Mouse (Mus musculus) adrenal gland, postnatal 14 days (tissue): Measurements from ENCODE around the gene Btbd17. TPM values are rescaled to one million over a fixed set of nuclear protein-coding genes. Genes with fewer than 3 reads are reported as not detected.
A peak's percentile ranks its signal among the peaks of the same experiment; 100 is the strongest.

Experiments
- DNase-seq: peaks from one replicate; pipeline ENCODE4 v3.0.0; 2021; ENCODE audit warnings: mixed read lengths
- total RNA-seq: library from RNA; stranded (reverse); gene quantifications from 2 replicates; pipeline ENCODE4 v1.2.3, GENCODE M21; 2021

Btbd17 gene
- total RNA-seq, 1 experiment from 2014 or later: not detected

DNA sequence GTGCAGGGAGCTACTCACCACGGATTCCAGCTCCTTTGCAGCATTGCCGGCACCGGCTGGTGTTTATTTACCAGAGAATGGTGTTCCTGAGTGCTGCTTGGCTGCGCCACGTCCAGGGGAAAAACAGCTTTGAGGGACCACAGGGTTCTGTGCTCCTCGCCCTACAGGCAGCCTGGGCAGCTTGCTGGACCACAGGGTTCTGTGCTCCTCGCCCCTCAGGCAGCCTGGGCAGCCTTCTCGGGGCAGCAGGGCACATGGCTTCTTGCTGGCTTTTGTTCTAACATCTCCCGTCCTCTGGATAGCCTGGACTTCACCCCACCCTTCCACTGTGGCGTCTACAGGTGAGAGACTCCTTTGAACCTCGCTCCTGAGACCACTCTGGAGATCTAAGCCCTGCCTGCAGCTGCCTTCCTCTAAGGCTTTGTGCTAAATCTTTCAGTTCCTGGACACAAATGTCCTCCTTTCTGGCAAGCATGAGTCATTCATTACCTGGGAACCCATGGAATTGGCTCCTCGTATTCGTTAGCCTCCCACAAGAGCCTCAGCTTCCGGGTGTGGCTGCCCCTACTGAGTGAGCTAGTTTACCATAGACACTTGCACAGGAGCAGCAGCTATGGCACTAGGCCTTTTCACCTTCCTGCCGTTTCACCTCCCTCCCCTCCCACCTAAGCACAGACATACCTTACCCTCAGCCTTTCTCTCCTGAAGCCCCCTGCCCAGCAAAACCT is 7.0 kb upstream of the Btbd17 start:
- DNase-seq: no peak

DNA sequence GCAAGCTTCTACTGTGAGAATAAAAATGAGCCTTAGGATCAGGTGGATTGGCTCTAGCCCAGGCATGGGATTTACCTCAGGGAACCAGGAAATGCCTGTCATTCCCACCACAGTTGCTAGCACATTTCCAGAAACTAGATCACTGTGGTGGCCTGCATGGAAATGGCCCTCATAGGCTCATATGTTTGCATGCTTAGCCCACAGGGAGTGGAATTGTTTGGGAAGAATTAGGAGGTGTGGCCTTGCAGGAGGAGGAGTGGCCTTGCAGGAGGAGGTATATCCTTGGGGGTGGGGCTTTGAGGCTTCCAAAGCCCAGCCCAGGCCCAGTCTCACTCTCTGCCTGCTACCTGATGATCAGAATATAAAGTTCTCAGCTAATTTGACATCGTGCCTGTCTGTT is 6.2 kb upstream of the Btbd17 start:
- no peak for DNase-seq

DNA sequence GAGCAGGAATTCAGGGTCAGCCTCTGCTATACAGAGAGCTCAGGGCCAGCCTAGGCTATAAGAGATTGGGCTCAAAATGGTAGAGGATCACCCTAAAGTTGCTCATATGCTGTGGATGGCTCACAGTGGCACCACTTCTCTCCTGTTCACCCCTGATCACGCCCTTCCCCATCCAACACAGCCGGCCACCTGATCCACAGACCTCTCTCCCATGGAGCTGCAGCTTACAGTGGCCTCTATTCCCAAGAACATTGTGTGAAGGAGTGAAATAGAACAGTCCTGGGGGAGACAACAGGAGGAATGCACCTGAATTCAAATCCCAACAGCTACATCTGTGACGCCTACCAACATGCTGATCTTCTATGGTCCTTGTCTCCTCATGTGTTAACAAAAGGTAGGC is 2.9 kb upstream of the Btbd17 start, which contains the start of gene Gpr142:
Gpr142 (plus strand) TSS at position 301 of the 400 bp plus-strand sequence.
- no peak for DNase-seq

DNA sequence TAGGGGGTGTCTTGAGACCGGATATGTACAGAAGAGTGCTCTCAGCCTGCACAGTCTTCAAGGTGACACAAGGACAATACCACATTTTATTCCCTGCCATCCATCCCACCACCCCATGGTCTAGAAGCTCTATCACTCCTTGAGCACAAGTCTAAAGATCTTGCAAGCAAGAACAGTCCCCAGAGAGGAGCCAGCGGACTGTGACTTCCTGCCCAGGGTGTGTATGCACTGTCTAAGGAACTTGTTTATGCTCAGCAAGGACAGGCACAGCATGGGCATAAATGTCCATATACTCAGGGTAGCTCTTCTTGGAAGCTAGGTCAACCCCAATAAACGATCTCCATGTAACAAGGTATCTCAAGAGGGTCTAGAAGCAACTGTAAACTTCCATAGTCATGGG is 2.2 kb upstream of the Btbd17 start:
- no peak for DNase-seq

DNA sequence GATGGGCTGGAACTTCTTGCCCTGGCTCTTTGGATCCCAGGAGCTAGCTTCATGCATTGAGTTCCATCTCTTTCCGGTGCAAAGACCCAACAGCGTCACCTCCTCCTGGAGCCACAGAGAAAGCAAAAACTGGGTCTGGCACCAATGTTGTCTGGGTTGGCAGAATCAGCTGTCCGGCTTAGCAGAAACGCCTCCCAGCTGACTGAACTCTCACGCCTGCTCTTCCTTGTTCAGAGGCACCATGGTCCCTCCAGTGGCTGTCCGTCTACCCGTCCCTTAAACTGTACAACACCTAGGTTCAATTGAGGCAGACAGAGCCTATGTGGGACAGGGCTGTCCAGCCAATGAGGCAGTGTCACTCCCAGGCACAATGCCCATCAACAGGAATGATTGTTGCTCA is 1.4 kb upstream of the Btbd17 start:
- DNase-seq: no peak

DNA sequence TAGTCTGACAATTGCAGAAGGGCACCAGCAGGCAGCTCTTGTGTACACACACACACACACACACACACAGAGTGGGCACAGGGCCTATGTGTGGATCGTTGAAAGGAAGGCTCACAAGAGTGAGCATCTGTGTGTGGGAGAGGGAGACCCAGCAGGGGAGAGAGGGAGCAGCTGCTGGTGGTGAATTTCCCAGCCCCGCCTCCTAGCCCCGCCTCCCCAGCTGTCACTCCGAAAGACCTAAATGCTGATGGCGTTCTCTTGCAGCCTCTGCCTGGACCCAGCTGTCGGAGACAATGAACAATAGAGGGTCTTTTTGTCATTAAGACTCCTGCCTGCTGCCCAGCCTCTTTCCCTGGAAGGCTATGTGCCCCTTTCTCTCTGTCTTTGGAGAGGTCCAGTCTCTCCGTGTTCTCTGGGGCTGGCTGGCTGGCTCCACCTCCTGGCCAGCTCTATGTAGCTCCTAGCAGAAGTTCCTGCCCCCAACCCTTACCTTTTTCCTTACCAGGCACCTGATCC is 456 bp downstream of the Btbd17 start:
- DNase-seq: peak; percentile 47

DNA sequence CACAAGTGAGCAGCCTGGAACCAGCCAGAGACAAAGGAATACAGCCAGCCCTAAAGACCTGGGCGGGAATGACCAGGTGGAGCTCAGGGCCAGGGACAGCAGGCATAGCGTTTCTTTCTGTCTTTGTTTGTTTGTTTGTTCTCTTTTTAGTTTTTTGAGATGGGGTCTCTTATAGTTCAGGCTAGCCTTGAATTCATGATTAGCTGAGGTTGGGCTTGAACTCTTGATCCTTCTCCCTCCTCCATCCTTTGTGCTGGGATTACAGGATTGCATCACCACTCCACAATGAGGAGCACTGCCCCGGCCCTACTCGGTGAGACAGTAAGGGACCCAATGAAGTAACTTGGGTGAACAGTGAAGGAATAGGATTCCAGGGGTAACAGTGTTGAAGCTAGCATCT is 1.1 kb downstream of the Btbd17 start:
- no peak for DNase-seq

DNA sequence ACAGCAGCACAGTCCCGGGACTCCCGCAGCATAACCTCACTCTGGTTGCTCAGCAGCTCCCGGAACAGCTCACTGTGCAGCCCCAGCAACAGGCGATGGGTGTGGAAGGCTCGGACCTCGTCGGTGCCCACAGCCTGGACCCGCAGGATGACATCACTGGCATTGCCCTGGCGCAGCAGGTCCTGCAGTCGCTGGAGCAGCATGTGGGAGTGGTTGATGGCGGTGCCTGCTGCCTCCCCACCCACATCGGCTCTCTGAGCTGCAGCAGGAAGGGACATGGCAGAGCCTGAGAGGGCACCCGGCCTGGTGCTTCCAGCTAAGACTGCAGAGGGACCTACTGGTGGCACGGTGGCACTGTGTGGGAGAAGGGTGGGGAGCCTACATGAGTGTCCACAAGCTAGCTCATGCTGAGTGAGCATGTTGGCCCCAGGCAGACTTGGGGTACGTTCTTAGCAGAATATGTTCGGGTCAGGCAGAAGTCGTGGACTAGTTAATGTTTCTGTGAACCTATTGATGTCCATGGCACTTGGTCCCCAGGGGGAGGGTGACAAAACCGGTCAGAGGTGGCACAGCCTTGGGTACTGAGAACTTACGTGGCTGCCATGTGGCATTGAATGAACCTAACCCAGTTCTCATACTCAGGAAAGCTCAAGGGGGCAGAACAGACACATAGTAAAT is 1.7 kb downstream of the Btbd17 start:
- DNase-seq: no peak

DNA sequence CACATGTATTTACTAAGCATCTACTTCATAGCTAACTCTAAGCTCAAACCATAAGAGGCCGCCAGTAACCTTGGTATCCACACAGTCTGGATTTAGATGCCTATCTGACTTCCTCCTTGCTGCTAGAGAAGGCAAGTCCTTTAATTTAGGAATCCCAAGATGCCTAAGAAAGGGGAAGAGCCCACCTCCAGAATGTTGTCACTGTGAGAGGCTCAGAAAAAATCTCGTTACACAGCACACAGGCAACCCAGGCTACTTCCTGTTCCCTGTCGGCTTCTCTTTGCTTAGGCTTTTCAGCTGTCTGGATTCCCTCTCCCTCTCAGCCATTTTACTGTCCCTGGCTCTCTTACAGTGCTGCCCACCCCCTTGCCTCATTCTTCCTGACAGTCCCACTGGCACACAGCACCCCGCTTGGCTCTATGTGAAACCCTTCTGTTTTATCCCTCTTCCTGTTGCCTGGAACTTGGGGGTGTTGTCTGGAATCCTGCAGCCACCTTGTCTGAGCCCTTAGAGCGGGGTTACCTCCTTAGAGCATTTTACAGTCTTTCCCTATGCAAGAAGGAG is 2.7 kb downstream of the Btbd17 start:
- DNase-seq: no peak

DNA sequence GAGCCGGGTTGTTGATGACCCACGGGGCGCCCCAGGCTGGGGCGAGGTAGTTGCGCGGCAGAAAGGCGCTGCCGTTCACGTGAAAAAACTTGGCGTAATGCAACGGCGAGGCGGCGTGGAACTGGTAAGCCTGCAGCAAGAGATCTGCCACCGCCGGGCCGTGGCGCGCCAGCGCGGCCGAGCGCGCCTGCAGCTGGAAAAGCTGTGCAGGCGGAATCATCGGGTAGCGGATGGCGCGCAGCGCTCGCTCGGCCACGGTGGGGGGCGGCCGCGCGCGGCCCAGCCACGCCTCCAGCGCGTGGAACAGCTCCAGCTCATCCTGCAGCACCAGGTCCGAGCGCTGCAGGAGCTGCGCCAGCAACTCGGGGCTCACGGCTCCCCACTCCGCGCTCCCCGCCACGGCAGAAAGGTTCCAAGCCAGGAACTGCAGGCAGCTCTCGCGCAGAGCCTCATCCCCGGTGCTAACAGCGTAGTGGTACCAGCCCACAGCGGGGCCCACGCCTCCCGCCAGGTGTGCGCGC is 3.8 kb downstream of the Btbd17 start:
- peak; percentile 22 for DNase-seq

DNA sequence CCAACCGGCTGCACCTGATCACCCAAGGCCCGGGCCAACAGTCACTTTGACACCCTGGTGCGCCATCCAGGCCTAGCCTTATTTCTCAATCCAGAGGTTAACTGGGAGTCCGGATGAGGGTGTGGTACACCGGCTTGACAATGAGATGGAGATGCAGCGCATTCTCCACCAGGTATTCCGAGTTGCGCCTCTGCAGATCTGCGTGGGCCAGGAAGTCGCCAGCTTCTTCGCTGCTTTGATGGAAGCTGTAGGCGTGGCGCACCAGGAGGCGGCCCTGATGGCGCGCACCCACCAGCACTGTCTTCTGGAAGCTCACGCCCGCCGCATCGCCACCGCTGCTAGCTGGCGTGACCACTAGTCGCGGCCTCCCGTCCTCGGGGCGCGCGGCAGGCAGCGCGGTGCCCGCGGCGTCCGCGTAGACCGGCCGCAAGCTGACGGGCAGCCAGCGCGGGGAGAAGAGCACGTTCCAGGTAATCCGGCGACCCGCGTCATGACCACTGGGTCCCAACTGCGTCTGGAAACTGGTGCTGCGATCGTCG is 4.3 kb downstream of the Btbd17 start:
- DNase-seq: no peak

DNA sequence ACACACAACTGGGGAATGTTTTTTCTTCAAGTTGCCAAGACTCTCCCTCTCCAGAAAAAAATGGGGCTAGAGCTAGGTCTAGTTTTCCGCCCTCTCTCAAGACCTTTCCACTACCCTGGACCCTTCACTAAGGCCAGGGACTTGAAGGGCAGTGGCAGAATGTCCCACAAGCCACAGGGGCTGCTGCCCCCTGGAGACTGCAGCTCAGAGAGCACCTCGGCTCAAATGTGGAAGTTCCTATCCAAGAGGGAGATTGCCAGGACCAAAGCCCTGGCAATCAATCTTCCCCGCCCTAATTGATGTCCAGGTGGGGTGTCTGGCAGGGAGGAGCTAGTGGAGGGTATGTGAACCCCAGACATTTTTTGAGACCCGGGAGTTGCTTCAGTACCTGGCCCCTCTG is 4.9 kb downstream of the Btbd17 start:
- DNase-seq: no peak

DNA sequence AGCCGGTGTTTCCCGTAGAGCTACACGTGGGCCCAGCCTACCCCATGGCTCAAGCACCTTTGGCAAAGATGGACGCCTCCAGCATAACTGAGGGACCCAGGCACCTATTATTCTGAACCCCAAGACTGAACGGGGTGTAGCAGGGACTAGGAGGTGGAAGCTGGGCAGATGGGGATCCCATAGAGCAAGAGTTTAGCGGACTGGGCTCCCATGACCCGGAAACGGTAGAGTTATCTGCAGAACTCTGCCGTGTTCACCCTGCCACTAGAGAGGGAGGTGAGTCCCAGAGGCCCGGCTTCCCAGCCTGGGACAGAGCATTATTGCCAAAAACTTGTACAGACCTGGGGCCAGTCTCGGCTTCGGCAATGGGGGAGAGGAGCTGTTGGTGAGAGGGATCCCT is 5.6 kb downstream of the Btbd17 start:
- DNase-seq: no peak

DNA sequence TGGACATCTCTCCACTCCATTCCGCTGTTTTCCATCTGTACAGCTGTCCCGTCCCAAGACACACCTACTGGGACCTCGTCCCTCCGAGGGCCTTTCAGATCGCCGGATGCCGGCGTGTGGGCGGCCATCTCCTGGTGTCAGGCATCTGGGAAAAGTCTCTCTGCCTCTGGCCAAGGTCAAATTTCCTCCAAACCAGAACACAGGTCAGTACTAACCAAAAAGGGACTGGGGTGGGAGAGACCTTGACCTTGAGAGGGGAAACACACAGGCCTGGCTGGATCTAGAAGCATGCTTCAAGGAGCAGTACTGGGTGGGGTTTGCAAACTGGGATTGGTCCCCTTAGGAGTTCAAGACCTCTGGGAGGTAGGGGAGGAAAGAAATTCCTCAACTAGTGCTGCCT is 6.0 kb downstream of the Btbd17 start:
- no peak for DNase-seq

DNA sequence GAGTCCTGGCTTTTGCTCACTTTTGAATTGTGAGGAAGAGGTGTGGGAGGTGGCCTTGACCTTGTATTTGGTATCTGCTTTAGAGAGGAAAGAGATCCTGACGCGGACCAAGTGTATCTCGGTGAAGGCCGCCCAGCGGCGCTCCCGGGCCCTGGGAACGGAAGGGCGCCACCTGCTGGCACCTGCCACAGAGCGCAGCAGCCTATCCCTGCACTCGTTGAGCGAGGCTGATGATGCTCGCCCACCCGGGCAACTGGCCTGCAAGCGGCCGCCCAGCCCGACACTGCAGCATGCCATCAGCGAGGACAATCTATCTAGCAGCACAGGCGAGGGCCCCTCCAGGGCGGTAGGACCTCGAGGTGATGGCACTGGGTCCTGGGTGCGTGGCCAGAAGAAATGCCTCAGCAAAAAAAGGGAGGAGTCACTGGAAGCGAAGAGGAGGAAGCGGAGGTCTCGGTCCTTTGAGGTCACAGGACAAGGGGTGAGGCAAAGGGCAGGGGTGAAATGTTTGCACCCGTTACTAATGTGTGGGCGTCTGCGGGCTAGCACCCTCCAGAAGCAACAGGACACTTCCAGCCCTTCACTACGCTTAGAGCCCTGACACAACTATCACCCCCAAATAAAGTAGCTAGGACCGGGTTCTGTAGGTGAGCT is 6.6 kb downstream of the Btbd17 start:
- peak; percentile 91 for DNase-seq

DNA sequence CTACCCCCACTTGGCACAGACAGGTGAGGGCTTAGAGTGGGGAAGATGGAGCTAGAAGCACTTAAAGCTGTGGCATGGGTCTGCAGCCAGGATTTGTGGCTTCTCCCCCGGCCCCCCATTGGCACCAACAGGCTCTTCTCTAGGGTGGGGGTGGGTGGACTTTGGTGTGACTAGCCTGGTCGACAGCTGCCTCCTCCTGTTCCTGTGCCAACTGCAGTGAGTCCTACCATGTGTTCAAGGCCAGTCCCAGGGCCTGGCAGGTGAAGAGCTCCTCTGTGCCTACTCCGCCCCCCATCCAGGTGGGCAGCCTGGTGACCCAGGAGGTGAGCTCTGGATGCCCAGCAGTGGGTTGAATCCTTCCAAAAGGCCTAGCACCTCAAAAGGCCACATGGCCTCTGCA is 8.1 kb downstream of the Btbd17 start:
- DNase-seq: no peak

DNA sequence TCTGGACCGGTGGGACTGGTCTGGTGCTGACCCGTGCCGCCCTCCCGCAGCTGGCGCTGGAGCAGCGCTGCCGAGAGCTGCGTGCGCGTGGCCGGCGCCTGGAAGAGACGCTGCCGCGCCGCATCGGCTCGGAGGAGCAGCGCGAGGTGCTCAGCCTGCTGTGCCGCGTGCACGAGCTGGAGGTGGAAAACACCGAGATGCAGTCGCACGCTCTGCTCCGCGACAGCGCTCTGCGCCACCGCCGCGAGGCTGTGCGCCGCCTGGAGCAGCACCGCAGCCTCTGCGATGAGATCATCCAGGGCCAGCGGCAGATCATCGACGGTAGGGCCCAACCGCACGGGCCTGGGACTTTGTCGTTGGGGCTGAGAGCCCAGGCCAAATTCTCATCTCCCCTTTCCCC is 9.4 kb downstream of the Btbd17 start:
- peak; percentile 18 for DNase-seq

DNA sequence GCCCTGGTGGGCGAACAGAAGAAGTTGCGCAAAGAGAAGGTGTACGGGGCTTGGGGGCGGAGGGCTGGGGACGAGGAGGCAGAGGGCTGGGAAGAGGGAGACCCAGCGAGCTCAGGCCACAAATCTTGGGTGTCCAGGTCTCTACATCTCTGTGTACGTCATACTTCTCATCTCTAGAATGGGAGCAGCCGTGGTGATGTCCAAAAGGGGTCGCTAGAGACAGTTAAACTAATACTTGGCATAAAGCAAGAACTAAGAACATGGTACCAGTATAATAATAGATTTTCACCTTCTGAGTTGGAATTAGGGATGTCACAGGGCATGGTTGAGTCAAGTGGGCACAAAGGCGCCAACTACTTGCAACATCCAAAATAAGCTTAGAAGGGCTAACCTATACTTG is 9.9 kb downstream of the Btbd17 start:
- DNase-seq: no peak

DNA sequence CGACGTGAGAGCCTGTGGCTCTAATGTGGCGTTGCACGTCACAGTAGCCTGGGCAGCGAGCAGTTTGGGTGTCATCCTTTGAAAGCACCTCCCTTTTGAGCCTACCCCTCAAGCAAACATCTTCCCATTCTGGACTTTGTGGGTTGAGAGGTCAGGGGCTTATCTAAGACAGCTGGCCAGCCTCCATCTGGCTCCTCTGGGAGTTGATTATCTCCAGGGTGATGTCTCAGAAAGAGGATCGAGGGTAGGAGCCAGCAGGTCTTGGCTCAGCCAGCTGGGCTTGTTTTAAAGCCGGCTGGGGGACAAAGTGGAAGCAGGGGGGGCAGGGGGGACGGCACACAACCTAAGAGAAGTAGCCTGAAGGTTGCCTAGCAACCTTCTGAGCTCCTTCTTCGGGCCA is 15.7 kb downstream of the Btbd17 start:
- peak; percentile 31 for DNase-seq

DNA sequence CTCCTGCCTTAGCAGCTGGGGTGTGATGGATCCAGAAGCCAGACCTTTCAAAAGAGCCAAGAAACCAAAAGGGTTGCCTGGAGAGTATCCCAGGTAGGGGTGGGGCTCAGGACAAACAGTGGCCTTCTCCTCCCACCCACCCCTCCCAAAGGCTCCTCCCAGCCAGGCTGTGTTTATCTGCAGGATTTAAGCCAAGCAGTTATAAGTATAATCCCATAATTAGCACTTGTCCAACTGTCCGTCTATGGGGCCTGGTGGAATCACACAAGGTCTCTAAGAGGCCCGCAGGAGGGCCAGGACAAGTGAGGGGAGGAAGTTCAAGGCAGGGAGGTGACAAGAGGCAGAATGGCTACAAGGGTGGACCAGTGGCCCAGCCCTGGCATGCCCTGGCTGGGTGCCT is 23.8 kb downstream of the Btbd17 start:
- DNase-seq: no peak

DNA sequence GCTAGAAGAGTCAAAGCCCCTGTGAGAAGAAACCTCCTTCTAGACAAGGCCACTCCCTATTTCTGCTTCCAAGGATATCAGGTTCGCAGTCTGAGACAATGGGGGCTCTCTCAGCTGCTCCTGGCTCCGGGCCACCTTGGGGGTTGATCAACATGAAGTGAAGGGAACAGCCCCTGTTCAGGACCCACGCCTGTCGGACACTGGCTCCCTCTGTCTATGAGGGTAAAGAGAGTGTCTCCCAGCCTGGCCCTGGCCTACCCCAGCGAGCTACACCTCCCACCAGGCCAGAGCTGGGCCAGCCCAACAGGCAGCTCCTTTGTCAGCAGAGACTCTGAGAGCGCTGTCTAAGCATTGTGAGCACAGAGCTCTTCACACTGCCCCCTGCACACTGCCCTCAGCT is 25.8 kb downstream of the Btbd17 start:
- no peak for DNase-seq
